Mouse (Mus musculus): ENCODE results near the gene Sypl2.

The Sypl2 gene

GRCm38 (mm10) chr3:108226558-108227350, at the start of gene Sypl2:
Gene Sypl2, minus strand, starts transcription at chr3:108226648.
- in situ Hi-C loops (cut with MboI; ENCODE audit: low pct_unique_long_range_greater_than_20kb in 1 of 2, low sequenced_read_pairs in 2 of 2, unreplicated experiment in 1 of 2), result no loop called here

GRCm38 (mm10) chr3:108259319-108259718, 32.9 kb upstream of the Sypl2 start:
- in situ Hi-C loops (cut with MboI; ENCODE audit: low pct_unique_long_range_greater_than_20kb in 1 of 2, low sequenced_read_pairs in 2 of 2, unreplicated experiment in 1 of 2), result no loop called here

DNA sequence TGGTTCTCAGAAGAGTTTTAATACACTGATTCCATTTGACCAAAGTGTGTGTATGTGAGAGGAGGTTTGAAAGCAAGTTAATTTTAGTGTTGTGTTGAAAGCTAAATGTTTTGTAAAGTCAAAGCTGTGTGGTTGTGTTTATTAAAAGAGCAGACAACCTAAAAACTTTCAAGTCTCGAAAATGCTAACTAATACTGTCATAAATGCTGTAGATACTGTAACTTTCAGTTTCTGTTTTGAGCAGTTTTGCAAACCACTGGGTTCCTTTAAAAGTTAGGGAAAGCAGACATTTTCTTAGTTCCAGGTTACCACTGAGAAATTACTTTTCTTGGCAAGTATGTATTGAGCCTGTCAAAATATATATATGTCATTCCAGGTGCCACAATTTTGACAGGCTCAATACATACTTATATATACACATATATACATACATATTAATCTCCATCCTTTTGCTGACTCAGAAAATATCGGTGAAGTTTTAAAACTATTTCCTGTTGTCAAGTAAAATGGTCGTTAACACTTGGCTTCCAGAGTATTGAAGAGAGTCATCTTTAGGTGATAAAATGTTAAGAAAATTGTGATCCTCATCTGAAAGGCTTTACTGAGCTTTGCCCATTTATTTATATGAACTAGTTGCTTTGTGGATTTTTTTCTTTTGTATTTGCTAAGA, 31.5 kb upstream of the Sypl2 start:
- in situ Hi-C loops (cut with MboI; ENCODE audit: low pct_unique_long_range_greater_than_20kb in 1 of 2, low sequenced_read_pairs in 2 of 2, unreplicated experiment in 1 of 2), result no loop called here

GRCm38 (mm10) chr3:108256719-108257637, 30.5 kb upstream of the Sypl2 start, which contains the start of gene Psma5:
Gene Psma5, plus strand, starts transcription at chr3:108256926.
- in situ Hi-C loops (cut with MboI; ENCODE audit: low pct_unique_long_range_greater_than_20kb in 1 of 2, low sequenced_read_pairs in 2 of 2, unreplicated experiment in 1 of 2), result no loop called here

- in situ Hi-C loops (cut with MboI; ENCODE audit: low pct_unique_long_range_greater_than_20kb in 1 of 2, low sequenced_read_pairs in 2 of 2, unreplicated experiment in 1 of 2), result no loop called here
Observed at GRCm38 (mm10) chr3:108246857-108247256, 20.4 kb upstream of the Sypl2 start.

- in situ Hi-C loops (cut with MboI; ENCODE audit: low pct_unique_long_range_greater_than_20kb in 1 of 2, low sequenced_read_pairs in 2 of 2, unreplicated experiment in 1 of 2), result no loop called here
Observed at GRCm38 (mm10) chr3:108241243-108241839, 14.9 kb upstream of the Sypl2 start.

GRCm38 (mm10) chr3:108237474-108238102, 11.1 kb upstream of the Sypl2 start:
- in situ Hi-C loops (cut with MboI; ENCODE audit: low pct_unique_long_range_greater_than_20kb in 1 of 2, low sequenced_read_pairs in 2 of 2, unreplicated experiment in 1 of 2), result loop anchor here in 1 of 2 experiments (10.0 kb wide), 1 partner anchor 73 kb away; no protein-coding TSS in a partner anchor

GRCm38 (mm10) chr3:108231646-108232045, 5.2 kb upstream of the Sypl2 start:
- in situ Hi-C loops (cut with MboI; ENCODE audit: low pct_unique_long_range_greater_than_20kb in 1 of 2, low sequenced_read_pairs in 2 of 2, unreplicated experiment in 1 of 2), result loop anchor here in 1 of 2 experiments (10.0 kb wide), 1 partner anchor 67 kb away; no protein-coding TSS in a partner anchor

DNA sequence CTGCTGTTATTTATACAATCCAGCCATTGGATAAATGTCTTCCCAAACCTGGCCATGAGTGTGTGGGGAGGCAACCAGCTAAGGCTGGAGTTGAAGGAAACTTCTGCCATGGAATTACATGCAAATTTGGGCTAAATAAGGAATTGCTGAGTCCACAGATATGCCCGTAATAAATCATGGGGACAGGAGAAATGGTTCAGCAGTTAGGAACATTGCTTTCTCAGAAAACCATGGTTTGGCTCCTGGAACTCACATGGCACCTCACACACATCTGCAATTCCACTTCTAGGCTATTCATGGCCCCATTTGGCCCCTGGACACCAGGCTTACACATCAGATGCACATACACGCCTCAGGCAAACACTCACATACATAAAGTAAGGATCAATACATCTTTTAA, 1.1 kb upstream of the Sypl2 start:
- in situ Hi-C loops (cut with MboI; ENCODE audit: low pct_unique_long_range_greater_than_20kb in 1 of 2, low sequenced_read_pairs in 2 of 2, unreplicated experiment in 1 of 2), result no loop called here

DNA sequence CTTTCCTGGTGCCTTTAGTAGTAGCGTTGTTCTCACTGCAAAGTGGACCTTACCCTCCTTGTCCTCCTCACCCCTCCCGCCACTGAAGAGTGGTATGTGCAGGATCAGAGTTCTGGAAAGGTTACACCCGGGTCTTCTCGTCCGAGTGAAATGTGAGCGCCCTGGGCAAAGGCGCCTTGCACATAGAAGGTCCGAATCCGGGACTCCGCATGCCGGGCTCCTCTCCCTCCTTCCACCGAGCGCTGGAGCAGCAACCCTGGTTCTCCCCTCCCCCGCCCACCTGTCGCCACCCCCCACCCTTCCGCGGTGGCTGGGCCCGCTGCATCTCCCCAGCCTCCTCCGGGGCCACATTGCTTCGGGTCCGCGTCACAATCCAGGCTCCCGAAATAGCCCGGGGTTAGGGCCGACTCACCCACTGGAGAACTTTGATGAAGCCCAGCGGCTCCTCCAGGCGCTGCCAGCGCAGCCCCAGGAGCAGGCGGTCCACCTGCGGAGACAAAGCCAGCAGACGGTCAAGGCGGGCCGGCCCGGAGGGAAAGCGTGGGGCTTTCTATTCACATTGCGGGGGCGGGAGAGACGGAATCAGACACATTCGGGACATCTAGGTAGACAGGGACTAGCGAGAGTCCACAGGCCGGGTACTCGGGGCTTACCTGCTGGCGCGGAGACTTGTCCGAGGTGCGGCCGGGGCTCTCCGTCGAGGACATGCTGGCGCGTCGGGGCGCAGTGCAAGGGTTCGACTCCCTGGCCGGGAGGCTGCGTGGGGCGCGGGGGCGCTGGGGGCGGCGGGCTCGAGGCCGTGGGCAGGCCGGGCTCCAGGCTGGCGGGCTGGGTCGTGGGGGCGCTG, 514 bp downstream of the Sypl2 start:
- in situ Hi-C loops (cut with MboI; ENCODE audit: low pct_unique_long_range_greater_than_20kb in 1 of 2, low sequenced_read_pairs in 2 of 2, unreplicated experiment in 1 of 2), result no loop called here

DNA sequence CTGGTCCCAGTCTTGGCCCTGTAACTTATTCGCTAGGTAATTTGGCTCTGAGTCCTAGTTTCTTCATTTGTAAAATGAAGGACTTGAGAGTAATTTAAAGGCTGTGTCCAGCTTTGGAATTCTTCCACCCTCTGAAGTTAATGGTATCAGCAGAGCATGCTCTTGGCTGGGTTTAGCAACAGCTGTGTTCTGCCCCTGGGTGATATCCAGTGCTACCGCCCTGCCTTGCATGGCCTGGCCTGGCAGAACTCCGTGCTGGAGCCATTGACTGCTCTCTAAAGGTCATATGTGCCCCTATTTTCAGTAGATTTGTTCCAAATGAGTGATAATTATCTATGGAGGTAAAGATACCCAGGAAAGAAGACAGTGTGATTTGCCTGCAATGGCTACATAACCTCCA, 5.8 kb downstream of the Sypl2 start:
- in situ Hi-C loops (cut with MboI; ENCODE audit: low pct_unique_long_range_greater_than_20kb in 1 of 2, low sequenced_read_pairs in 2 of 2, unreplicated experiment in 1 of 2), result no loop called here

GRCm38 (mm10) chr3:108214734-108215133, 11.7 kb downstream of the Sypl2 start:
- in situ Hi-C loops (cut with MboI; ENCODE audit: low pct_unique_long_range_greater_than_20kb in 1 of 2, low sequenced_read_pairs in 2 of 2, unreplicated experiment in 1 of 2), result no loop called here

GRCm38 (mm10) chr3:108212406-108212805, 14.0 kb downstream of the Sypl2 start:
- in situ Hi-C loops (cut with MboI; ENCODE audit: low pct_unique_long_range_greater_than_20kb in 1 of 2, low sequenced_read_pairs in 2 of 2, unreplicated experiment in 1 of 2), result no loop called here

GRCm38 (mm10) chr3:108211845-108212244, 14.6 kb downstream of the Sypl2 start:
- in situ Hi-C loops (cut with MboI; ENCODE audit: low pct_unique_long_range_greater_than_20kb in 1 of 2, low sequenced_read_pairs in 2 of 2, unreplicated experiment in 1 of 2), result no loop called here

- in situ Hi-C loops (cut with MboI; ENCODE audit: low pct_unique_long_range_greater_than_20kb in 1 of 2, low sequenced_read_pairs in 2 of 2, unreplicated experiment in 1 of 2), result no loop called here
Observed at GRCm38 (mm10) chr3:108210771-108211139, 15.7 kb downstream of the Sypl2 start, which contains the start of gene Atxn7l2. Gene Atxn7l2, minus strand, starts transcription at chr3:108210934.

DNA sequence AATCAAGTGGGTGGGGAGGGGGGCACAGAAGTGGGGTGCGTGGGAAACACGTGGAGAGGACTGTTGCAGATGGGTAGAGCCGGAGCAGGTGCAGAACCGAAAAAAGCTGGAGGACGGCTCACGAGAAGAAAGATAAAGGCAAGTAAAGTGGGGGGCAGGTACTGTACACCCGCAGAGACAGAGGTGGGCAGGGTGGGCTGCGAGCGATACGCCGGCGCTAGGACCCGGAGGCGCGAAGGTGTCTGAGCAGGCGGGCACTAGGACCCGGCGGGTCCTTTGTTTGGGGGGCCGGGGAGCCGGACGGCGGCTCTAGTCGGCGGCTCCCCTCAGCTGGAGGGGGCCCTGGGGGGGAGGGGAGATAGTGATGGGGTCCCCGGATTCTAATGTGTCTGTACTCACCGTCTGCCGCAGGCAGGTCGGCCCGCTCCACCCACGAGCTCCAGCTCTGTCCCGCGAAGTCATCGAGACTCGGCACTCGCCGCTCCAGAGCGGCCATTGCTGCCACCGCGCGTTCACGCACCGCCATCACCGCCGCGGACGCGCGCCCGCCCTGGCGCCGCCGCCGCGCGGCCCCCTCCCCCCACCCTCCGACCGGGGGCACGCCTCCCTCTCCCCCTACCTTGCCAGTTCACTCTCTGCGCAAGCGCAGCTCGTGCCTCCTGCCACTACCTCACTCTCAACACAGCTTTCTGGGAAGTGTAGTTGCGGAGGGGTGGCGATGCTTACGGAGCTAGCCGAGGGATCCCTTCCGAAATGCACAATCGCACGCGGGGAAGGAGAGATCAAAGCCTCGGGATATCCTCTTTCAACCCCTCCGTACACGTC, 16.3 kb downstream of the Sypl2 start:
- in situ Hi-C loops (cut with MboI; ENCODE audit: low pct_unique_long_range_greater_than_20kb in 1 of 2, low sequenced_read_pairs in 2 of 2, unreplicated experiment in 1 of 2), result no loop called here
